Mouse (Mus musculus) G1E (cell line): ENCODE measurements at regions not wholly inside any gene's neighbourhood (a gene's known extent, or its start where the extent isn't known, plus 50 kb on each side); places are given as distances from the start of the nearest gene placed in this dataset.

ENCODE experiments used
- ATAC-seq: 2 replicates; pipeline ENCODE4 v1.8.0; 2016; ENCODE audit warnings: mild to moderate bottlenecking; ENCODE audit not compliant: insufficient number of reproducible peaks, poor library complexity, low FRiP score, severe bottlenecking; ENCODE audit errors: extremely low read depth
- DNase-seq: peaks from one replicate; pipeline ENCODE4 v3.0.0; 2012; ENCODE audit warnings: low spot score
- H3K27me3 ChIP-seq: 2 replicates; pipeline ENCODE4 v1.6.1; 2012; ENCODE audit warnings: mild to moderate bottlenecking, low read length, inconsistent platforms; ENCODE audit not compliant: insufficient read depth
- H3K36me3 ChIP-seq: replicated peaks from 2 replicates; pipeline ENCODE3; 2012; ENCODE audit warnings: mild to moderate bottlenecking, inconsistent platforms
- H3K4me1 ChIP-seq: 2 replicates; pipeline ENCODE4 v1.6.1; 2012; ENCODE audit warnings: low read depth, low read length, inconsistent platforms, mixed read lengths; ENCODE audit not compliant: insufficient read depth
- H3K4me3 ChIP-seq: 2 replicates; pipeline ENCODE4 v1.5.1; 2012; ENCODE audit warnings: low read depth, mild to moderate bottlenecking, inconsistent platforms, low read length, moderate library complexity, mixed read lengths
- H3K9me3 ChIP-seq: replicated peaks from 2 replicates; pipeline ENCODE4 v1.6.1; 2012; ENCODE audit warnings: inconsistent platforms
- CTCF ChIP-seq: IDR thresholded peaks from 2 replicates; pipeline ENCODE4 v1.5.1; 2012; ENCODE audit warnings: low read depth, low read length, inconsistent platforms, mixed read lengths
- GATA1 ChIP-seq: IDR thresholded peaks from 2 replicates; pipeline ENCODE4 v1.6.1; 2012; ENCODE audit warnings: borderline replicate concordance, low read length, inconsistent platforms, mixed read lengths
- GATA2 ChIP-seq: IDR thresholded peaks from 2 replicates; pipeline ENCODE4 v1.6.1; 2012; ENCODE audit warnings: low read depth, low read length, inconsistent platforms, borderline replicate concordance
- POLR2AphosphoS5 ChIP-seq: IDR thresholded peaks from 2 replicates; pipeline ENCODE4 v1.6.1; 2012; ENCODE audit warnings: low read depth, low read length, inconsistent platforms; ENCODE audit not compliant: insufficient replicate concordance
- TAL1 ChIP-seq: conservative IDR thresholded peaks from 2 replicates; pipeline ENCODE4 v1.6.1; 2012; ENCODE audit warnings: low read depth, low read length, inconsistent platforms, mixed read lengths

DNA sequence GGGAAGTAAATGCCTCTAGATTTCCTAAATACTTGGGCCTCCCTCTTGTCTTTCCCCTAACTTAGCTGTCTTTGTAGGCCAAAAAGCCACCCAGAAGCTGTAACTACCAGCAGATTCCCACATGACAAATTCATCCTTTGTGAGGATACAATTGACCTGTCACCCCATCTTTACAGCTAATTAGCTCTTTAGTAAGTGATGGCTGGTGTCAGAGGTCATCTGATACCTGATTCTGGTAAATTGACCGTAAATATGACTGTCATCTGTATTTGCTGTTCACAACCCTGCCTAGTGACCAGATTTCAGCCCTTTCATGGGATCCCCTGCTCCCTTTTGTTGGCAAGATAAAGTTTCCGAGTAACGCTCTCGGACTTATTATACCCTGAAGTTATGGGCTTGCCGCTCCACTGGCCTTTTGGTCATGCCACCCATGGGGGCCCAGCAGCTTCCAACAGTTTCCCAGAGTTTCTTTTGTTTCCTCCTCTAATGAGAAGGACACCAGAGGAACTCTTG, 279.5 kb downstream of the Gpat3 start:
- no peaks in the 10 kb centered on the region for H3K27me3 ChIP-seq
- TF ChIP-seq TAL1 (no peak), POLR2AphosphoS5 (no peak), CTCF (no peak), GATA1 (no peak), GATA2 (no peak)
- no peaks in the 10 kb centered on the region for H3K4me1 ChIP-seq
- H3K4me3 ChIP-seq: no peak overlapping the region
- DNase-seq: no peak
- no peaks in the 10 kb centered on the region for H3K36me3 ChIP-seq
- no peak for ATAC-seq
- H3K9me3 ChIP-seq: peaks cover 39% of the 10 kb centered on the region

DNA sequence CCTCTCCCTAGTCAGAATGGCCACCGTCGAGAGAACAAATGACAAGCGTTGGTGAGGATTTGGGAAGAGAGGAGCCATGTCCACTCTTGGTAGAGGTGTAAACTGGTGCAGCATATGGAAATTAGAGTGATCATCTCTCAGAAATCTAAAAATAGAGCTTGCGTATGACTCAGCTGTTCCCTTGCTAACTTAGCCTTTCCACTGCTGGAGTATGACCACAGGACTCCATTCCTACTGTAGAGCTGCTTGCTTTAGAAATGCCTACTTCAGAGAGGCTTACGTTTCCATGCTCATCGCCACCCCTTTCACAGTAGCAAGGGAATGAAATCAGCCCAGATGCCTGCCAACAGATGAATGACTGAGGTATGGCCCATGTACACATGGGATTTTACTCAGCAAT, 277.4 kb downstream of the Gpat3 start:
- ATAC-seq (no peak), DNase-seq (no peak)
- Histone ChIP-seq H3K4me1 (no peaks in the 10 kb centered on the region), H3K36me3 (no peaks in the 10 kb centered on the region), H3K27me3 (no peaks in the 10 kb centered on the region), H3K4me3 (no peak overlapping the region), H3K9me3 (peaks cover 37% of the 10 kb centered on the region)
- no peak for TF ChIP-seq POLR2AphosphoS5
- TF ChIP-seq TAL1: no peak
- no peak for TF ChIP-seq CTCF
- TF ChIP-seq GATA2: no peak
- TF ChIP-seq GATA1: no peak

DNA sequence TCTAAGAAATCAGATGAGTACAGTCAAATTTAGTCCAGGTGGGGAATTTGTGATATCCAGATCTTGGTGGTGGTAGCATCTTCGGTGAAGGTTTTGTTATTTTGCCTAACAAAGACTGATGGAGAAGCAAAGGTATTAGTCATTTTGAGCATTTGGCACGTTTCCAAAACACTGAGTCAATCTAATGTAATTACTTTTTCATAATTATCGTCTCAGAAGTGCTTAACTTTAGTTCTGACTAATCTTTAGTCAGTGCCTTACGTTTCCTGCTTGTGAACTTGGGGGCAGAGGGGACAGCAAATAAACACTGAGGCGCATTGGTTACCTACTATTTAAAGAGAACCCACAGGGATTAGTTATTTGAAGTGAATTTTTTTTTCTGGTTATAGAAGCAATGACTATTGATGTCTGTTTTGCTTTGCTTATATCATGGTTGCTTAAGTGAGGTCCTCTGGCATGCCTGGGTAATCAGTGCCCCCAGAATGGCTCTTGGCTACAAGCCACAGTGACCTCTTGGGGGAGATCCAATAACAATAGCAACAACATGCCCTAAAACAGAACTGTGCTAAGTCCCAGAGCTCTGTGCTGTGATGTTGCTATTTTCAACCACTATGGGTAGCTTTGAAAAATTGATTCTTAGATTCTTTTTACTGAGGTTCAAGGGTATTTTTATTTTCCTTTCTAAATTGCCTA, 275.1 kb downstream of the Gpat3 start:
- Histone ChIP-seq H3K36me3 (no peaks in the 10 kb centered on the region), H3K9me3 (peaks cover 31% of the 10 kb centered on the region), H3K4me1 (no peaks in the 10 kb centered on the region), H3K4me3 (no peak overlapping the region), H3K27me3 (no peaks in the 10 kb centered on the region)
- no peak for TF ChIP-seq GATA1
- DNase-seq (no peak), ATAC-seq (no peak)

DNA sequence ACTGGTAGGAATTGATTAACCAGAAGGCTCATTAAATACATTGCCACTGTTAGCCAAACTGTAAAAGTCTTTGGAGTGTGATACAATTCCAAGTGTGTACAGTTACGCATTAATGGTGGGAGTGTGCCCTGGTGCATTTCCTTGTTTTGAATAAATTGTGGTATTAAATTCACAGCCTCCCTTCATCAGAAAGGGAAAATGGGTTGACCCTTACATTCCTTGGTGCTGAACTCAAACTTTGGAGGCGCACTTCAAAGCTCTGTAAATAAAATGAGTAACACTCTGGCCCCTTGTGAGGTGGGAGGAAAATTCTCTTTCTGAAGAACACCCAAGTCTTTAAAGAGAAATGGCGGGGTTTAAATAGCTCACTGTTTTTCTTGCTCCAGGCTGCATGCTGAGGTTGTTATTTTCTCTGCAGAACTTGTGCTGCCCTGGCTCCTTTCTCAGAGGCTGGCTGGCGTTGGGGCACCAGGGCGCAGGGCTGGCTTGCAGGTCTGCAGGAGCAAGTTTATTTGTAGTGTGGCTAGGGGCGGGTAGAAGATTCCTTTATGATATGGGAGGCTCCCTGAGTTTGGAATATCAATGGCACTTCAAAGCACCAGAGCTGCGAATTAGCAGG, 266.7 kb downstream of the Gpat3 start:
- Histone ChIP-seq H3K4me3 (no peak overlapping the region), H3K27me3 (no peaks in the 10 kb centered on the region), H3K36me3 (no peaks in the 10 kb centered on the region), H3K9me3 (peaks cover 37% of the 10 kb centered on the region), H3K4me1 (no peaks in the 10 kb centered on the region)
- TF ChIP-seq CTCF: no peak
- TF ChIP-seq GATA1: no peak
- no peak for TF ChIP-seq POLR2AphosphoS5
- TF ChIP-seq GATA2: no peak
- TF ChIP-seq TAL1: no peak
- ATAC-seq (no peak), DNase-seq (no peak)

DNA sequence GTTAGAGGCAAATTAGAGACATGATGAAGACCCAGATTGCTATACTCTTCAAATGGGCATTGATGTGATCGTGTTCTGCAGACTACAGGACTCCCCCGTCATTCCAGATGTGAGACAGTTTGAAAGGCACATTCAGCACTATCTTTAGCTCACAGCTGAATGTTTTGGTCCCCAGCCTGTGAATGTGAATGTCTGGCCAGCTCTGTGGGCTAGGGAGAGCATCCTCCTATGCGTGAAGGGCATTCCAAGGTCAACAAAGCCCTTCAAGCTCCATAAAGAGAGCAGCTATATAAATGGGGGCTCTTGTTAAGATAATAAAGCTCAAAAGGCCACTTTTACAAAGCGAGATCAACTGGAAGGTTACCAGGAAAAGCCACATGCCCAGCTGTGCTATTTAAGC, 266.1 kb downstream of the Gpat3 start:
- H3K9me3 ChIP-seq: peaks cover 38% of the 10 kb centered on the region
- no peak for TF ChIP-seq POLR2AphosphoS5
- TF ChIP-seq GATA1: no peak
- TF ChIP-seq TAL1: no peak
- no peak for TF ChIP-seq CTCF
- TF ChIP-seq GATA2: no peak
- ATAC-seq (no peak), DNase-seq (no peak)
- H3K36me3 ChIP-seq: no peaks in the 10 kb centered on the region
- no peaks in the 10 kb centered on the region for H3K27me3 ChIP-seq
- no peak overlapping the region for H3K4me3 ChIP-seq
- no peaks in the 10 kb centered on the region for H3K4me1 ChIP-seq

DNA sequence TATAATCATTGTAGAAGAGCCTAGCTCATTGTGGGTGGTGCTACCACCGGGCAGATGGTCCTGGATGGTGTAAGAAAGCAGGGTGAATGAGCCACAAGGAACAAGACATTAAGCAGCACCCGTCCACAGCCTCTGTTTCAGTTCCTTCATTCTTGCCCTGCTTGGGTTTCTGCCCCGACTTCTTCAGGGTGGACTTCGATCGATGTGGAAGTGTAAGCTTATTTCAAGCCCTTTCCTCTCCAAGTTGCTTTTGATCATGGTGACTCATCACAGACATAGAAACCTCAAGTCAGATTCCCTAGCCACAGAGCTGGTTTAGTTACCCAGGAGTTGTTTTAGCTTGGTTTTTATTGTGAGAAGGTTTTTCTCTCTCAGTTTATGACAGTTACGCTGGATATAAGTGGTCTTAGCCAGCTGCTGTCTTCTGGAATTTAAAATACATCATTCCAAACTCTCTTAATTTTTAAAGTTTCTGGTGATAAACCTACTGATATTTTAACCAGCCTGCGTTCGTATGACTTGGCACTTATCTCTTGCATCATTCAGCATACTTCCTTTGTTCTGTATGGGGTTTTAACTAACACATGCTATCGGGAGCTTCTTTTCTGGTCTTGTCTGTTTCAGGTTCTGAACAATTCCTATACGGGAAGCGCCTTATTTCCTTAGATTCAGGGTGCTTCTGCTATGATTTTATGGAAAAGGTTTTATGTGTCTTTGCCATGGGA, 255.6 kb downstream of the Gpat3 start:
- no peak for ATAC-seq
- no peaks in the 10 kb centered on the region for H3K36me3 ChIP-seq
- H3K9me3 ChIP-seq: peaks cover 30% of the 10 kb centered on the region
- no peak for TF ChIP-seq CTCF
- no peak for TF ChIP-seq GATA1
- no peak for TF ChIP-seq TAL1
- H3K27me3 ChIP-seq: no peaks in the 10 kb centered on the region
- no peak for DNase-seq
- H3K4me3 ChIP-seq: no peak overlapping the region
- H3K4me1 ChIP-seq: no peaks in the 10 kb centered on the region
